Mouse (Mus musculus) forebrain, embryonic 11.5 days (tissue): ENCODE data around the gene Etv1. TPM values are rescaled to one million over a fixed set of nuclear protein-coding genes. Genes with fewer than 3 reads are reported as not detected.

Source experiments
- ATAC-seq: fragments of 200-750 bp; cut with Nextera tagmentation; replicated peaks from 2 replicates; pipeline ENCODE4 v1.8.0; 2017; ENCODE audit warnings: moderate TSS enrichment; ENCODE audit not compliant: low FRiP score
- DNase-seq: peaks from one replicate; pipeline ENCODE4 v3.0.0-alpha.2; 2017; ENCODE audit warnings: low spot score
- H3K27ac ChIP-seq: fragments of 300-500 bp; sonication (generic); 2 replicates; pipeline ENCODE4 v1.5.1; 2014; ENCODE audit warnings: low read depth, low read length
- H3K27me3 ChIP-seq: fragments of 300-500 bp; sonication (generic); 2 replicates; pipeline ENCODE4 v1.6.1; 2014; ENCODE audit warnings: mild to moderate bottlenecking, low read length, mixed read lengths; ENCODE audit not compliant: control insufficient read depth, insufficient read depth
- H3K36me3 ChIP-seq: fragments of 300-500 bp; sonication (generic); 2 replicates; pipeline ENCODE4 v1.6.1; 2014; ENCODE audit warnings: mild to moderate bottlenecking, low read length, moderate library complexity, mixed read lengths; ENCODE audit not compliant: control insufficient read depth, insufficient read depth
- H3K4me1 ChIP-seq: fragments of 300-500 bp; sonication (generic); replicated peaks from 2 replicates; pipeline ENCODE4 v1.6.1; 2014; ENCODE audit warnings: low read length, mixed read lengths; ENCODE audit not compliant: control insufficient read depth, insufficient read depth
- H3K4me2 ChIP-seq: fragments of 300-500 bp; sonication (generic); 2 replicates; pipeline ENCODE4 v1.6.1; 2014; ENCODE audit warnings: low read depth, mild to moderate bottlenecking, low read length, moderate library complexity, mixed read lengths; ENCODE audit not compliant: severe bottlenecking
- H3K4me3 ChIP-seq: fragments of 300-500 bp; sonication (generic); 2 replicates; pipeline ENCODE4 v1.5.1; 2014; ENCODE audit warnings: low read depth, low read length
- H3K9ac ChIP-seq: fragments of 300-500 bp; sonication (generic); 2 replicates; pipeline ENCODE4 v1.6.1; 2014; ENCODE audit warnings: low read length
- H3K9me3 ChIP-seq: fragments of 300-500 bp; sonication (generic); 2 replicates; pipeline ENCODE4 v1.6.1; 2016; ENCODE audit warnings: low read length, mixed read lengths; ENCODE audit not compliant: control insufficient read depth
- WGBS: fragments of 180-500 bp; shearing (Covaris S2); extraction: QIAGEN DNeasy Blood & Tissue Kit; methylation state at CpG from one replicate; pipeline ENCODE4 v1.1.7; 2014; 5-methylcytosine and 5-hydroxymethylcytosine counted together
- polyA plus RNA-seq: library from polyadenylated mRNA; unstranded; fragments of >200 nt; fragmentation: Nextera tagmentation; extraction: Ambion mirVana; gene quantifications from 2 replicates; pipeline ENCODE4 v1.2.1, GENCODE M21; 2014

The Etv1 gene
- polyA plus RNA-seq, 1 experiment from 2014 or later, result 25.7 TPM

DNA sequence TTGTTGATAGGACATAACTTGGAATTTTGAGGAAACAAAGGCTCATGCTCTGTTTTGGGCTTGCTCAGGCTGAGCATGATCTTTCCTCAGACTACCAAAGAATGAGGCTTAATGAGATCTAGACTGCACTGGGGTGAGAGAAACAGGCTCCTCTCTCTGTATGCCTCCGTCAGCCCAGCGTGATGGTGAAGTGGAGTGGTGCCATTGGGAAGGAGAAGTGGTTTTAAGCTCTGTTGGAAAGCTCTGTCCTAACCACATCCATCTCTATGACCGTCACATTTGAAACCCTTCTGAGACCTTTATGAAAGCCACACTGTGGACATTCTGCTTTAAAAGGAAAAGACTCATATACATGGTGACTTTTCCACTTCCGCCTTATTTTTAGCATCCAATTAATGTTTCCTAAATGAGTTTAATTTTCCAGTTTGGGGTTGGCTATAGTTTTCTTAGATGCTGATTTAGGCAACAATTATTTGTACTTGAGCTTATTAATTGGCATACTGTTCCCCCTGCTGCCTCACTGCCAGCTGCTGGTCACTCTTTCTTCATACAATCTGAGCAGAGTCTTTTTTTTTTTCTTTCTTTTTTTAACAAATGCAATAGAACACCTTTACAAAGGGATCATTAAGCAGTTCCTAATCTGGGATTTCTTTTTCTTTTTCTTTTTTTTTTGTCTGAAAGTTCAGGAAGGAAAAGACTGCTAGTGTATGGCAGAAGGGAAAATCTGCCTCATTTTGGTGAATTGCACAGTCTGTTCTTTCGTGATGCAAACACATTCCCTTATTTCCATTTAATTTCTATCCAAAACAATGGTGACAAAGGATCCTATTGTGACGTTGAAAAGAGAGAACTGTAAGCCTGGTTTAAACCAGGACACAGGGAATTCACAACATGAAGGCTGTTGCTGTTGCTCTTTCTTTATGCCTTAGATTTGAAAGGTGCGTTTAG lies 81.3 kb downstream of the Etv1 start:
- ATAC-seq, result peak; percentile 57; the same call in 1 of the 2 replicates
- 37% methylated on average over 7 of the region's 7 CpGs for WGBS
- Histone ChIP-seq H3K27ac (no peak overlapping the region), H3K36me3 (no peaks in the 10 kb centered on the region; the same call in 1 of the 2 replicates), H3K9ac (no peak overlapping the region), H3K4me3 (no peak overlapping the region), H3K4me1 (peaks cover 2% of the 10 kb centered on the region; the same call in 1 of the 2 replicates), H3K9me3 (no peaks in the 10 kb centered on the region), H3K4me2 (no peak overlapping the region), H3K27me3 (no peaks in the 10 kb centered on the region)
- no peak for DNase-seq

DNA sequence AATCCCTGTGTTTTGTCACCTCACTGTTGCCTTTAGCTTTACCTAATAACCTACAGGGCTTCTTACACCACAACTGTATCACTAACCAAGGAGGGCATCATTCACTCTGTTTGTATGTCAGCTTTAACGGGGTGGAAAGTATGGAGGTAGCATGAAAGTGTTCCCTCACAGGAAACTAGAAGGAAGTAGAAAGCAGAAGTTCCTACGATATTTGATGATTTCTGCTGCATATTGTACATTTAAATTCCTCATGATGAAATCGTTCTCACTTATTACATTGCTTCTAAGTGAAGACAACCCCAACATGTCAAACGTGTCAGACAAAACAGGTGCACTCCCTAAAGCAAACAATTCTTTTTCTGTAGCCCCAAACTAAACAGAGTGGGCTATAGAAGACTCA lies 84.2 kb downstream of the Etv1 start:
- Histone ChIP-seq H3K4me3 (no peak overlapping the region), H3K9me3 (no peaks in the 10 kb centered on the region), H3K4me1 (peaks cover 2% of the 10 kb centered on the region; the same call in 1 of the 2 replicates), H3K36me3 (no peaks in the 10 kb centered on the region; the same call in 1 of the 2 replicates), H3K9ac (no peak overlapping the region), H3K4me2 (no peak overlapping the region), H3K27me3 (no peaks in the 10 kb centered on the region), H3K27ac (no peak overlapping the region)
- 80% methylated on average over 4 of the region's 4 CpGs for WGBS
- ATAC-seq (no peak), DNase-seq (no peak)

DNA sequence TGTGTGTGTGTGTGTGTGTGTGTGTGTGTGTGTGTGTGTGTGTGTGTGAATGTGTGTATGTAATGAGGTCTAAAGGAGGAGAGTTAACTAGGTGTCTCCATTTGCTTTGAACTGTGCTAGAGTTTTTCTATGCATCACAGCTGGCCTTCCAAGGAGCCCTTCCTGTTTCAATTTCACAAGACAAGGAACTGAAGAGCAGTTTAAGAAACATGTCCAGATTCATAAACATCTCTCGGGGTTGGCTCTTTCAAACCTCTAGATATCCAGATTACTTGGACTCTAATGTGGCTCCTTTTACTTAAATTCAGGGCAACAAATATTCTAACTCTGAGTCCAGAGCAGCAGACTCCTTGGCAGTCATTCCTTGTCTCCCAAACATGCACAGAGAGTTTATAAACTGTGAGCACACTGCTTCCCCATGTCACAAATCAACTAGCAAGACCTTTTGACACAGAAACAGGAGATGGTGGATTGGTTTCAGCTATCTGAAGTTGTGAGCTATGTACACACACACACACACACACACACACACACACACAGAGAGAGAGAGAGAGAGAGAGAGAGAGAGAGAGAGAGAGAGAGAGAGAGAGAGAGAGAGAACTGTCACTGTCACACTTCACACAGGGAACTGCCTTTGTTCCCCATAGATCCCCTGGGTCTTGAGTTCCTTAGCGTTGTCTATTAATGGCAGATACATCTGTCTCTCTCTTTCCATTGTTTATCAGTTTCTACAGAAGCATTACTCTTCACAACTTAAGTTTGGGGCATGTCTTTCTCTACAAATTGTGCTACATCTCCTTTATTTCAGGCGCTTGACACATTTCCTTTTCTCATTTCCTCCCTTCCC lies 85.0 kb downstream of the Etv1 start:
- no peak for DNase-seq
- 80% methylated on average over 3 of the region's 3 CpGs for WGBS
- no peak for ATAC-seq
- Histone ChIP-seq H3K4me2 (no peak overlapping the region), H3K9me3 (no peaks in the 10 kb centered on the region), H3K4me1 (peaks cover 2% of the 10 kb centered on the region; the same call in 1 of the 2 replicates), H3K9ac (no peak overlapping the region), H3K36me3 (no peaks in the 10 kb centered on the region; the same call in 1 of the 2 replicates), H3K27ac (no peak overlapping the region), H3K27me3 (no peaks in the 10 kb centered on the region), H3K4me3 (no peak overlapping the region)

DNA sequence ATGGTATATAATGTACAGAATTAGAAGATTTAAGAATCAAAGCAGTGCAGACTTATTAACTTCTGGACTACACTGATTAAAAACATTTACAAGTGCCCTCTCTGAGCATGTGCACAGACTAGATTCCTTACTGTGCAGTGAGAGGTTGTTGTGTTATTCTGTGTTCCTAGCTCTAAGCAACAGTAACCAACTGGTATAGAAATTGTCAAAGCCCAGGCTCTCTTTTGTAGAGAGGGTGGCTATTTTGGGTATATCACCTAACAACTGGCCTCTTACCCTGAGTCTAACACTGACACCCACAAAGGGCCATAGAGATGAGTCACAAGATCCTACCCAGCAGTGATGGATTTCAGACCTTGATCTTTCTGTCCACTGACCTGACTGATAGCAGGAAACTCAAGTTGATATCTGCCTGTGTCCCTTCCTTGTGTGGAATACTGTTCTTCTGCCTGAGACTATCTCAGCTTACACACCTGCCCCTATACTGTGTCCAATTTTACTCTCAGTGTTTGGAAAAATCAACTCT lies 95.4 kb downstream of the Etv1 start:
- ATAC-seq (no peak), DNase-seq (no peak)
- no peak overlapping the region for H3K9ac ChIP-seq
- H3K27ac ChIP-seq, result no peak overlapping the region
- no peaks in the 10 kb centered on the region for H3K4me1 ChIP-seq
- H3K27me3 ChIP-seq, result no peaks in the 10 kb centered on the region
- no peaks in the 10 kb centered on the region for H3K9me3 ChIP-seq
- H3K4me2 ChIP-seq, result no peak overlapping the region
- no peaks in the 10 kb centered on the region for H3K36me3 ChIP-seq
- no peak overlapping the region for H3K4me3 ChIP-seq

DNA sequence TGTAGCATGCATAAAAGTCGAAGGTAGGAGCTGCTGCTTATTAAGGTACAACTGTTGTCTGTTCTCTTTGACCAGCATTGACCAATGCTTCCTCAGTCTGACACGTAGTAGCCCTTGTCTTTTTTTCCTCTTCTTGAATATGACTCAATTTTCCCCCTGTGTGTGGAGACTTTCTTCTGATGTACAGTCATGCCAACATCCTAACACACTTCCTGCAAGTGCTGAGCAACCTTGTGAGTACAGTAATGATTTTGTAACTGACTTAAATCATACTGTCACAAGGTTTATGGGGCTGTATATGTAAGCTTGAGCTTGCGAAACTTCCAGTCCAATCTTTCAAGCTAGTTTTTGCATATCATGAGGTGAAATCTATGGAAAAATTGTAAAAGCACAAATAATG lies 125.3 kb downstream of the Etv1 start:
- Histone ChIP-seq H3K36me3 (no peaks in the 10 kb centered on the region), H3K9me3 (no peaks in the 10 kb centered on the region), H3K9ac (no peak overlapping the region), H3K4me3 (no peak overlapping the region), H3K27me3 (no peaks in the 10 kb centered on the region), H3K4me2 (no peak overlapping the region), H3K27ac (no peak overlapping the region), H3K4me1 (no peaks in the 10 kb centered on the region)
- 87% methylated on average over 3 of the region's 3 CpGs for WGBS
- ATAC-seq, result no peak
- DNase-seq, result no peak

DNA sequence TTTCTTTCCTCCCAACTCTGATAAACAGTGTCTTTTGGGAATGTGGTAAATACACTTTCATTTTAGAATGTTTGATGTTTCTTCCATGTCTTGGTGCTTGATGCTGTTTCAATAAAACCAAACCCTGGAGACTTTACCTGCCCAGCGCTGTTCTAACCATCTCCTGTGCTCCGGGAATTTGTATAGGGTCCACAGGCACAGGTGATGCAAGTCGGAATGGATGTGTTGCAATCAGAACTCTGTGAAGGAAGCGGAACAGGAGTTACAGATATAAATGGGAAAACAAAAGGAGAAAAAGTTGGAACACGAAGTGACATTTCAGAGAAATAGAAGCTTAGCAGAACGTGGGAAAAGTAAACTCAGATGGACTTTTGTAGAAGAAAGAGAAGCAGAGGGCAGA lies 127.1 kb downstream of the Etv1 start:
- no peak for DNase-seq
- WGBS, result 92% methylated on average over 6 of the region's 6 CpGs
- H3K9me3 ChIP-seq, result no peaks in the 10 kb centered on the region
- no peaks in the 10 kb centered on the region for H3K36me3 ChIP-seq
- no peak for ATAC-seq
- no peak overlapping the region for H3K4me3 ChIP-seq
- H3K9ac ChIP-seq, result no peak overlapping the region
- H3K27ac ChIP-seq, result no peak overlapping the region
- no peaks in the 10 kb centered on the region for H3K4me1 ChIP-seq
- H3K27me3 ChIP-seq, result no peaks in the 10 kb centered on the region
- H3K4me2 ChIP-seq, result no peak overlapping the region

DNA sequence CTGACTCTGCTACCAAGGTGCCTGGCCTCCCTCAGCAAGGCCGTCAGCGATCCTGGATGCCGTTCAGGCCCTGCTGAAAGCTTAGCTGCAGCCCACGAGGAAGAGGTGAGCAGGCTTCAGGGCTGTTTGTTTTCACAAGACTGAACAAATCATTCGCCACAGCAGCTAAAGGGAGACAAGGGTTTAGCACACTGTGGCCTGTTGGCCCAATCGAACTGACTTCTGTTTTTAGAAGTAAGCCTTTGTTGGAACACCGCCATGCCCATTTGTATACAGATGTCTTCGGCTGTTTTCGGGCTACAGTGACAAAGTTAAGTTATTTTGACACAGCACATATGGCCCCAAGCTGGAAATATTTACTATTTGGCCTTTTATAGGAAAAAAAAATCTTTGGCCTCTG lies 127.6 kb downstream of the Etv1 start:
- H3K4me2 ChIP-seq, result no peak overlapping the region
- no peaks in the 10 kb centered on the region for H3K9me3 ChIP-seq
- 79% methylated on average over 9 of the region's 9 CpGs for WGBS
- ATAC-seq (no peak), DNase-seq (no peak)
- no peak overlapping the region for H3K4me3 ChIP-seq
- no peaks in the 10 kb centered on the region for H3K36me3 ChIP-seq
- no peaks in the 10 kb centered on the region for H3K4me1 ChIP-seq
- no peak overlapping the region for H3K9ac ChIP-seq
- no peak overlapping the region for H3K27ac ChIP-seq
- no peaks in the 10 kb centered on the region for H3K27me3 ChIP-seq

DNA sequence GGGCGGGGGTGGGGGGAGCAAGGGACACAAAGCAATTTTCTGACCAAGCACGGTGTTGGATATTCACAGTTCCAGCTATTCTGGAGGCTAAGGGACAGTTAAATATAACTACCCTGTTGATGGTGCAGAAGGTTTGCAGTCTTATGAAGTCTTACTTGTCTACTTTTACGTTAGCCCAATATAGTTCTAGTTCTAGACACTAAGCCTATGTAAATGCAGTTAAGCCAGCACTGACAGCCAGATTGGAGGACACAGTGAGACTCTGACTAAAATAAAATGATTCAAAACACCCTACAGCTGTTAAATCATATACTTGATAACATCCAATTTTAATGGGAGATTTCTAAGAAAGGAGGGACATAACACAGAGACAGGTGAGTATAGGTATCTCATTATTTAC lies 129.8 kb downstream of the Etv1 start:
- no peak overlapping the region for H3K4me2 ChIP-seq
- no peaks in the 10 kb centered on the region for H3K4me1 ChIP-seq
- no peak overlapping the region for H3K4me3 ChIP-seq
- ATAC-seq (no peak), DNase-seq (no peak)
- no peaks in the 10 kb centered on the region for H3K9me3 ChIP-seq
- H3K36me3 ChIP-seq, result no peaks in the 10 kb centered on the region
- no peak overlapping the region for H3K27ac ChIP-seq
- 90% methylated on average over 3 of the region's 3 CpGs for WGBS
- H3K9ac ChIP-seq, result no peak overlapping the region
- no peaks in the 10 kb centered on the region for H3K27me3 ChIP-seq
